Mouse (Mus musculus) intestine, postnatal 0 days (tissue): ENCODE measurements around the gene Pcsk7. TPM values are rescaled to one million over a fixed set of nuclear protein-coding genes. Genes with fewer than 3 reads are reported as not detected.

ENCODE experiments used
- ATAC-seq: fragments of 200-750 bp; cut with Nextera tagmentation; 2 replicates; pipeline ENCODE4 v1.8.0; 2017; ENCODE audit warnings: mild to moderate bottlenecking, moderate TSS enrichment, moderate library complexity
- H3K27ac ChIP-seq: fragments of 300-500 bp; sonication (generic); 2 replicates; pipeline ENCODE4 v1.5.1; 2014; ENCODE audit warnings: mild to moderate bottlenecking, low read depth, low read length, moderate library complexity
- H3K27me3 ChIP-seq: fragments of 300-500 bp; sonication (generic); replicated peaks from 2 replicates; pipeline ENCODE4 v1.6.1; 2014; ENCODE audit warnings: low read length, mixed read lengths; ENCODE audit not compliant: control insufficient read depth, insufficient read depth
- H3K36me3 ChIP-seq: fragments of 300-500 bp; sonication (generic); 2 replicates; pipeline ENCODE4 v1.6.1; 2014; ENCODE audit warnings: mild to moderate bottlenecking, moderate library complexity; ENCODE audit not compliant: control insufficient read depth, insufficient read depth
- H3K4me1 ChIP-seq: fragments of 300-500 bp; sonication (generic); replicated peaks from 2 replicates; pipeline ENCODE4 v1.6.1; 2014; ENCODE audit warnings: antibody characterized with exemption, low read length, mixed read lengths; ENCODE audit not compliant: control insufficient read depth, insufficient read depth
- H3K4me2 ChIP-seq: fragments of 300-500 bp; sonication (generic); replicated peaks from 2 replicates; pipeline ENCODE4 v1.6.1; 2014; ENCODE audit warnings: low read depth, mild to moderate bottlenecking, moderate library complexity
- H3K4me3 ChIP-seq: fragments of 300-500 bp; sonication (generic); 2 replicates; pipeline ENCODE4 v1.5.1; 2014; ENCODE audit warnings: low read depth, low read length
- H3K9ac ChIP-seq: fragments of 300-500 bp; sonication (generic); 2 replicates; pipeline ENCODE4 v1.6.1; 2014; ENCODE audit warnings: mild to moderate bottlenecking, low read depth, low read length
- H3K9me3 ChIP-seq: fragments of 300-500 bp; sonication (generic); 2 replicates; pipeline ENCODE4 v1.6.1; 2016; ENCODE audit warnings: mixed run types; ENCODE audit not compliant: control insufficient read depth
- CTCF ChIP-seq: sonication (generic); IDR thresholded peaks from 2 replicates; pipeline ENCODE4 v1.5.1; 2016; ENCODE audit warnings: low read depth, mild to moderate bottlenecking, control low read depth, antibody characterized with exemption, moderate library complexity
- WGBS: fragments of 180-500 bp; shearing (Covaris S2); extraction: QIAGEN DNeasy Blood & Tissue Kit; methylation state at CpG from one replicate; pipeline ENCODE4 v1.1.7; 2014; 5-methylcytosine and 5-hydroxymethylcytosine counted together
- polyA plus RNA-seq: library from polyadenylated mRNA; unstranded; fragments of >200 nt; fragmentation: Nextera tagmentation; extraction: Ambion mirVana; gene quantifications from 2 replicates; pipeline ENCODE4 v1.2.1, GENCODE M21; 2015

Gene Pcsk7
- 16.9 and 17.3 TPM in 2 replicates for polyA plus RNA-seq

DNA sequence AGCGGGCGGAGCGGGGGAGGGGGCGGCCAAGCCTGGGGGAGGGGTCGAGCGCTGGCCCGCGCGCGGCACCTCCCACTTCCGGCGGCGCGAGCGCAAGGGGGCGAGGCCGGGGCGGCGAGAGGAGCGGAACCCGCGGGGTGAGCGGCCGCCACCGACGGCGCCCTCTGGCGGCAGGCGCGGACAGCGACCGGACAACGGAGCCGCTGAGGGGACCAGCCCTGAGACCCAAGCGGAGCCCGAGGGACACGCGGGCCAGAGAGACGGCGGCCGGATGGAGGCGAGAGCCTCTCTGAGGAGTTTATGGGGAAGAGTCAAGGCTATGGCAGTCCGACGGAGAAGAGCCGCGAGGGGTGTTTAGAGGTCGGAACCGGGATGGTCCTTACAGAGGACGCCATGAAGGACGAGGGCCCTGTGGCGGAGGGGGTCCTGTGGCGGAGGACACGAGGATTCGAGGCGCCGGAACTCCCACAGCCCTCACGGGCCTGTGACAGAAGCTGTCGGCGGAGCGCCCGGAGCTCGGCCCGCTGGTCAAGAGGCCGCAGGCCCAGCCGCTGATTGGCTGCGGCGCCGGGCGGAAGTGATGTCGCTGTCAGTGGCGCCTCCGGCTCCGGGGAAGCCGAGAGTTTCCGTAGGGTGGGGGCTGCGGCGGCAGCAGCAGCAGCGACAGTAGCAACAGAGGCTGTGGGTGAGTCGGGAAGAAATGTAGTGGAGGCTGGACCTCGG is at the start of gene Pcsk7, which contains the start of gene Rnf214:
Pcsk7 (plus strand) TSS at position 143 of the 723 bp plus-strand sequence.
Rnf214 (minus strand) TSS at position 557 of the 723 bp plus-strand sequence.
- TF ChIP-seq CTCF, result peak; percentile 88
- peaks cover 9% of the 10 kb centered on the region; the same call in 1 of the 2 replicates for H3K4me1 ChIP-seq
- no peaks in the 10 kb centered on the region for H3K9me3 ChIP-seq
- peak within 1 kb of the TSS; percentile 85 for H3K4me2 ChIP-seq
- ATAC-seq, result peak; percentile 91
- WGBS, result under 1% methylated on average over 73 of the region's 80 CpGs
- peak within 1 kb of the TSS; percentile 93 for H3K9ac ChIP-seq
- H3K4me3 ChIP-seq, result peak within 1 kb of the TSS; percentile 81
- peaks cover 26% of the 10 kb centered on the region for H3K36me3 ChIP-seq
- peak within 1 kb of the TSS; percentile 98 for H3K27ac ChIP-seq
- no peaks in the 10 kb centered on the region for H3K27me3 ChIP-seq

DNA sequence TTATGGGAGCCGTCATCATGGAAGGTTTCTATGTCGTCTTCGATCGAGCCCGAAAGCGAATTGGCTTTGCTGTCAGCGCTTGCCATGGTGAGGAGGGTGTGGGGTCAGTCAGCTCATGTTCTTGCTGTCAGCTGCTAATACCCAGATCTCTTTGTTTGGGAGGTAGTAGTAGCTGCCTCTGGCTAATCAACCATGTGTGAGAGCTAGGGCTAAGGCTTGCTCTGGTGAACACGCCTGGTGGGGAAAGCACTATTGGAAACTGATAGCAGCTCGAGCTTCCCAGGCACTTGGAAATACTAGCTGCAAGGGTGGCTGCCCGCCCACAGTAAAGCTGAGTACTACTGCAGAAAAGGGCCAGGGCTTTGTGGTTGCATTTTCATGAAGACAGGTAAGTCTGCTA is 46.9 kb upstream of the Pcsk7 start:
- ATAC-seq, result no peak
- TF ChIP-seq CTCF, result no peak
- 0 out of 2 replicates have a peak, but pooled peaks cover 3% of the 10 kb centered on the region for H3K4me1 ChIP-seq
- H3K4me3 ChIP-seq, result no peak overlapping the region
- no peaks in the 10 kb centered on the region for H3K9me3 ChIP-seq
- no peaks in the 10 kb centered on the region for H3K27me3 ChIP-seq
- 93% methylated on average over 10 of the region's 10 CpGs for WGBS
- H3K9ac ChIP-seq, result no peak overlapping the region
- no peak overlapping the region for H3K27ac ChIP-seq
- no peak overlapping the region for H3K4me2 ChIP-seq
- peaks cover 59% of the 10 kb centered on the region for H3K36me3 ChIP-seq

DNA sequence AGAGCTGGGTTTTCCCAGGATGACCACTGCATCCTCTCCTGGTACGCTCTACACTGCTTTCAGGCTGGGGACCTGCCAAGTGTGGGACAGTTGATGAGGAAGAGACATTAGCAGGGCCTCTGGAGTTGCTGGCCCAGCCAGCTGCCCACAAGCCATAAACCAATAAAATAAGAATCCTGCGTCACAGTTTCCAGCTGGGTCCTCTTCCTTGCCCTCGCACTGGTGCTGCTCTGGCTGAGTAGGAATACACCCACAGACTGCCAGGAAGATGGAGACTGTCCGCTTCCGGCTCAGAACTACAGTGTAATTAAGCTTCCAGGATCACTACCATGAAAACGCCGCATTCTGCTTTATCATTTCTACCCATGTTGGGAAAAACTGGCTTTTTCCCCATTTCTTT is 44.5 kb upstream of the Pcsk7 start:
- Histone ChIP-seq H3K36me3 (peaks cover 68% of the 10 kb centered on the region), H3K27me3 (no peaks in the 10 kb centered on the region), H3K4me2 (no peak overlapping the region), H3K4me3 (no peak overlapping the region), H3K4me1 (0 out of 2 replicates have a peak, but pooled peaks cover 3% of the 10 kb centered on the region), H3K27ac (0 out of 2 replicates have a peak overlapping the region, but pooled peaks have one; percentile 29), H3K9ac (no peak overlapping the region), H3K9me3 (no peaks in the 10 kb centered on the region)
- peak; percentile 53 for ATAC-seq
- TF ChIP-seq CTCF, result no peak
- 64% methylated on average over 7 of the region's 7 CpGs for WGBS

DNA sequence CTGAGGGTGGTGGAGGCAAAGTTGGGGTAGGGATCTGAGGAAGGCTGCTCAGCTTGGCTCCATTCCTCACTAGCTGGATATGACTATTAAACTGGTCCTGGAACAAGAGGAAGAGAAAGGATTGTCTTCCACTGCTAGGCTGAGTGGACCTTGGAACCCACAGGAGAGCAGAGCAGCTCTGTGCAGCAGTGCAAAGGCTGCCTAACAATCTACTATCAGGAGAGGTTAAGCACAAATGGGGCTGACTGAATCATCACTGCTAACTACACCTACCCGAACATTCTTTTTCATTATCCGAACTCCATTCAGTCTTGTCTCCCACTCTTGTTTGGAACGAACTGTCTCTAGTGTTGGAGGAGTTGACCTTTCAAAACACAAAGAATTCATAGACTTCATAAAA is 37.1 kb upstream of the Pcsk7 start:
- no peak overlapping the region; the same call in none of the 2 replicates for H3K27ac ChIP-seq
- H3K4me2 ChIP-seq, result no peak overlapping the region
- H3K9ac ChIP-seq, result no peak overlapping the region
- H3K36me3 ChIP-seq, result peaks cover 69% of the 10 kb centered on the region
- H3K4me3 ChIP-seq, result no peak overlapping the region
- H3K4me1 ChIP-seq, result no peaks in the 10 kb centered on the region
- 74% methylated on average over 3 of the region's 3 CpGs for WGBS
- peak; percentile 59 for ATAC-seq
- H3K9me3 ChIP-seq, result no peaks in the 10 kb centered on the region
- no peak for TF ChIP-seq CTCF
- no peaks in the 10 kb centered on the region for H3K27me3 ChIP-seq

DNA sequence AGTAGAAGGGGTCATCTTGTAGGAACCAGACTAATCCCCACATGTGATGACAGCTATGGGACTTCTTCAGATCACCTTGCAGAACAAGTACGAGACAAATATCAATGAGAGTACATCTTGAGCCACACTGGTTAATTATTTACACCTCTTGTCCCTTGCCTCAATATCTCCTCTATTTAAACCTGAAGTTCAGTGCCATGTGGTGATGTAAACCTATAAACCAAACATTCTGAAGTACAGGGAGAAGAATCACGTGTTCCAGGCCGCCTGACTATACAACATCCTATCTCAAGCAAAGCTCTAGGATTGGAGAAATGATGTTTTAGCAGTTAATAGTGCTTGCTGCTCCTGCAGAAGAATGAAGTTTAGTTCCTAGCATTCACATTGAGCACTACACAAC is 36.0 kb upstream of the Pcsk7 start:
- TF ChIP-seq CTCF, result no peak
- Histone ChIP-seq H3K27me3 (no peaks in the 10 kb centered on the region), H3K9me3 (no peaks in the 10 kb centered on the region), H3K36me3 (peaks cover 62% of the 10 kb centered on the region), H3K9ac (no peak overlapping the region), H3K4me2 (no peak overlapping the region), H3K4me1 (no peaks in the 10 kb centered on the region), H3K27ac (no peak overlapping the region), H3K4me3 (no peak overlapping the region)
- WGBS, result 45% methylated on average over 3 of the region's 3 CpGs
- ATAC-seq, result peak; percentile 67

DNA sequence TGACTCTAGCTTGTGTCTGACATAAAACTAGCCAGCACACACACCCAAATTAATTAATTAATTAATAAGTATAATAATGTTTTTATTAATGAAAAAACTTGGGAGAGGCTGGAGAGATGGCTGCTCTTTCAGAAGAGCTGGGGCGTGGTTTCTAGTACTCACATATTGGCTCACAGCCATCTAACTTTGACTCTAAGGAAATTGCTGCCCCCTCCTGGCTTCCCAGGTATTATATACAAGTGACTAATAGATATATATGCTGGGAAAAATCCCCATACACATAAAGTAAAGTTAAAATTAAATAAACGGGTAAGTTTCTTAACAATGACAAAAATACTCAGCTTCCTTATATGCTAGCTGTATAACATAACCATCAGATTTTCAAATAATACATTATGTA is 28.4 kb upstream of the Pcsk7 start:
- Histone ChIP-seq H3K27ac (no peak overlapping the region), H3K4me2 (no peak overlapping the region), H3K9me3 (no peaks in the 10 kb centered on the region), H3K27me3 (no peaks in the 10 kb centered on the region), H3K4me3 (no peak overlapping the region), H3K4me1 (no peaks in the 10 kb centered on the region), H3K9ac (no peak overlapping the region), H3K36me3 (peaks cover 37% of the 10 kb centered on the region; the same call in 1 of the 2 replicates)
- no peak; the same call in 1 of the 2 replicates for ATAC-seq
- WGBS, result 72% methylated on average over 2 of the region's 2 CpGs
- TF ChIP-seq CTCF, result peak; percentile 59
